Mouse (Mus musculus) frontal cortex, postnatal 14 days (tissue): ENCODE results near the gene Cdc42ep3.

ENCODE experiments used
- DNase-seq, 2 experiments: peaks; one replicate each; pipeline ENCODE4 v3.0.0; 2022; ENCODE audit warnings: low spot score in 2 of 2

The Cdc42ep3 gene

DNA sequence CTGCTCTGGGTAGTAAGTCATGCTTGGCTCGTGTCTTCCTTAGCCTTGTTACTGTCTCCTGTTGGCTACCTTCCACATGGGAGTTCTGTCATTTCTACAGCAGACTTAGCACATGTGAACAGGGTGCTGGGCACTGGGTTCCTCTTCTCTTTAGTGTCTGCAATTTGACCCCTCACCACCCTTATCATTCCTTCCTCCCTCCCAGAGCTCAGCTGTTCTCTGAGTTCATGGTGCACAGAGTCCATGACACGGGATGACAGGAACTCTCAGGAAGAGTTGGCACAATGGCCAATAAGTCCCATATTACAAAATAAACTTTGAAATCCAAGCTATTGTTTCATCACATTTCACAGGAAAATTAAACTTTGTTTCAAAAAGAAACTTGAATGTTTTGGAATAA lies 64.2 kb downstream of the Cdc42ep3 start:
- DNase-seq, result no peak

DNA sequence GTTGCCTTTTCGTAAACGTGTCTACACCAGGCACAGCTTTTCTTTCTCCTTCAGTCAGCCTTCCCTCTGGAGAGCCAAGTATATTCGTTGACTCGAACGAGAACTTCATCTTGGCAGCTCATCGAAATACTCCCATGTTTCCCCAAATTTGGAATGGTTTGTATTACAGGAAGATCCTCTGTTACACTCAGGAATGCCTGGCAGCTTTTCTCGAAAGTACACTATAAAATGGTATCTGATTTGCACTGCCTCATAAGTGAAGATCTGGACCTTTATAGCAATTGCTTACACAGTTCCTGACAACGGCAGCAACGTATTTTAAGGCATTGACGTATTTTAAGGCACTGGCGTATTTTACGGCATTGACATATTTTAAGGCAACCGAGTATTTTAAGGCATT lies 67.6 kb downstream of the Cdc42ep3 start:
- DNase-seq, result no peak

DNA sequence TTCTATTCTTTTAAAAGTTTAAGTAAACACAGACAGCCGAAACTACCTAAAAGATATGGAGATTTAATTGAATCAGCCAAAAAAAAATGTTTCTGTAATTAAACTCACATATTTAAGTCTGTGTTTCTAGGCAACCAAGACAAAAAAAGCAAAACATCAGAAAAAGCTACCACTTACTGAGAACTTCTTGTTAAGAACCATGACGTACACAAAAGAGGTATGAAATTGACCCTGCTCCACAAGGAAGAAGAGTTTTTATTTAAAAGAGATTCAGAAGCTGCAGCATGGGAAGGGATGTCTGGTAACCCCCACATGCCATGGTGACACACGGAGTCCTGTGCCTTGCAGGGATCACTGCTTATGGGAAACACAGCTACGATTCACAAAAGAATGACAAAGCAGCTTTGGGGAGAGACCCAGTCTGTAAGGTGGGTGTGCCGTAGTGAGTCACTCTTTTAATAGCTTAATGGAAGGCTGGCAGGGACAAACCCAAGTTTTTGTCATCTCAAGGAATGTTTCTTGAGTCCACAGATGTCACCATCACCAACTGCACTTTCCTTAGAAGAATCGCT lies 69.8 kb downstream of the Cdc42ep3 start:
- no peak for DNase-seq
